Mouse (Mus musculus) kidney, adult 2 months (tissue): Measurements from ENCODE around the gene Zbtb22. TPM values are rescaled to one million over a fixed set of nuclear protein-coding genes. Genes with fewer than 3 reads are reported as not detected.

Experiments
- DNase-seq: peaks from one replicate; pipeline ENCODE4 v3.0.0; 2021
- H3K27ac ChIP-seq: fragments of 200-500 bp; 2 replicates; pipeline ENCODE4 v1.5.1; 2012; ENCODE audit warnings: low read depth, low read length, control low read depth, inconsistent platforms; ENCODE audit not compliant: insufficient read depth
- H3K27me3 ChIP-seq: fragments of 200-500 bp; replicated peaks from 2 replicates; pipeline ENCODE4 v1.6.1; 2012; ENCODE audit warnings: mild to moderate bottlenecking, moderate library complexity, low read length, inconsistent platforms; ENCODE audit not compliant: control insufficient read depth, insufficient read depth
- H3K36me3 ChIP-seq: fragments of 200-500 bp; 2 replicates; pipeline ENCODE4 v1.6.1; 2012; ENCODE audit warnings: mild to moderate bottlenecking, moderate library complexity, low read length, inconsistent platforms; ENCODE audit not compliant: control insufficient read depth, insufficient read depth
- H3K4me1 ChIP-seq: fragments of 200-500 bp; 2 replicates; pipeline ENCODE4 v1.6.1; 2011; ENCODE audit warnings: low read length; ENCODE audit not compliant: control insufficient read depth, insufficient read depth
- H3K4me3 ChIP-seq: fragments of 200-500 bp; 2 replicates; pipeline ENCODE4 v1.5.1; 2011; ENCODE audit warnings: mild to moderate bottlenecking, low read depth, low read length, control low read depth; ENCODE audit not compliant: insufficient read depth
- CTCF ChIP-seq: fragments of 200-500 bp; conservative IDR thresholded peaks from 2 replicates; pipeline ENCODE4 v1.5.1; 2011; ENCODE audit warnings: low read depth, mild to moderate bottlenecking, control low read depth, low read length, moderate library complexity, mixed read lengths; ENCODE audit not compliant: insufficient read depth, insufficient read length
- POLR2A ChIP-seq: fragments of 200-500 bp; IDR thresholded peaks from one replicate; pipeline ENCODE4 v1.6.1; 2011; ENCODE audit warnings: low read depth, low read length, control low read depth
- WGBS: fragments of 180-500 bp; shearing (Covaris S2); methylation state at CpG from one replicate; pipeline ENCODE4 v1.1.7; 2018; 5-methylcytosine and 5-hydroxymethylcytosine counted together
- polyA plus RNA-seq: library from polyadenylated mRNA; depleted of rRNA; stranded (reverse); fragments of >200 nt; gene quantifications from 2 replicates; pipeline ENCODE4 v1.2.3, GENCODE M21; 2012

Zbtb22 gene
- polyA plus RNA-seq, 1 experiment: 31.6 TPM

DNA sequence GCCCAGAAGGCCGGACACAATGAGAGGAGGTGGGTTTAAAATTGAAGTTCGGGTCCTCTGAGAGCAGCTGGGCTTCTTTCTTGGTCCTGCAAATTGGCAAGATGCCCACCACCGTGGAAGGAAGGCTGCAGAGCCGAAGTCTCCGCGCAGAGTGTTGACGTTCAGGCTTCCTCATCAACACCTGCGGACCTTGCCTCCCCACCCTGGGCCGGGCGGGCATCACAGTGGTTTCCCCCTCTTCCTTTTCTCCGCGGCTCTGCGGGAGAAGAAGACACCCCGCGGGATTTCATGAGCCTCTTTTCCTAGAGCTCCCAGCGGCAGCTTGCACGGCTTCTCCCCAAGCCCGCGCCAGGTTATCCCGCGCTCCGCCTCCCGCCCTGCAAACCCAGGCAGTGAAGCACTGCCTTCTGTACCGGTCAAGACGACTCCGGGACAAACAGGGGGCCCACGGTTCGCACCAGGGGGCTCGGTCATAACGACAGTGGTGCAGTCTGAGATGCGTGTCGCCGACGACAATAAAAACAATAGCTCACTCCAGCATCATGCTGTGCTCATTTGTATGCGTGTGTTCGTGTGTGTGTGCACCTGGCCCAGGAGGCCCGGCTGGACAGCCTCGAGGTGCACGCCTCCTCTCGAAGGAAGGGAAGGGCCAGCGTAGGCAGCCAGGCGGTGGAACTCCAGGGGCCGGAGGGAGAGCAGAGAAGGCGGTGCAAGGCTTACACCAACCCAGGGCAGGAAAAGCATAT lies 7.2 kb upstream of the Zbtb22 start:
- Histone ChIP-seq H3K4me1 (peaks cover 4% of the 10 kb centered on the region; the same call in 1 of the 2 replicates), H3K4me3 (peak overlapping the region; percentile 66), H3K27ac (peak overlapping the region; percentile 71), H3K36me3 (no peaks in the 10 kb centered on the region; the same call in 1 of the 2 replicates), H3K27me3 (no peaks in the 10 kb centered on the region)
- TF ChIP-seq CTCF: no peak
- peak; percentile 62 for DNase-seq
- WGBS: under 1% methylated on average over 44 of the region's 44 CpGs

GRCm38 (mm10) chr17:33909077-33909868 lies 6.4 kb upstream of the Zbtb22 start, which contains the start of gene Daxx:
Daxx (plus strand) TSS chr17:33909414.
- WGBS: under 1% methylated on average over 67 of the region's 68 CpGs
- Histone ChIP-seq H3K36me3 (no peaks in the 10 kb centered on the region; the same call in 1 of the 2 replicates), H3K27me3 (no peaks in the 10 kb centered on the region), H3K27ac (peak within 1 kb of the TSS; percentile 78), H3K4me3 (peak within 1 kb of the TSS; percentile 70), H3K4me1 (peaks cover 4% of the 10 kb centered on the region; the same call in 1 of the 2 replicates)
- peak; percentile 99 for DNase-seq
- TF ChIP-seq POLR2A (peak; percentile 16), CTCF (no peak)

DNA sequence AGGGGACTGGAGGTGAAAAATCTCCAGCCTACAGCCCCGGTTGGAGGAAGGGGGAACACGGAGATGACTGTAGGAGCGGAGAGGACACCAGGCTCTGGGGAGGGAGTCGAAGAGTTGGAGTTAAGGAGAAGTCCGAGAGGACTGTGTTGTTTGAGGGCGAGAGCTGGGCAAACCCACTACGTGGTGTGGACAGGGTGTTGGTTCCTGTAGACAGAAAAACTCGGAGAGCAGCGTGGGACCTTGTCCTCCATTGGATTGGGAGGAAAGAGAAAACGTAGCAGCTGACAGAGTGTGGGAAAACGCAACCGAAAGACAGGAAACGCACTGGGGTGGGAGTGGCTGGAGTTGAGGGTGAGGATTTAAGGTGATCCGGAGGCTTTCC lies 5.8 kb upstream of the Zbtb22 start:
- TF ChIP-seq POLR2A: no peak
- TF ChIP-seq CTCF: no peak
- peak overlapping the region; percentile 70 for H3K4me3 ChIP-seq
- 2% methylated on average over 14 of the region's 14 CpGs for WGBS
- peak; percentile 69 for DNase-seq
- H3K27me3 ChIP-seq: no peaks in the 10 kb centered on the region
- peak overlapping the region; percentile 78 for H3K27ac ChIP-seq
- H3K36me3 ChIP-seq: no peaks in the 10 kb centered on the region; the same call in 1 of the 2 replicates
- peaks cover 4% of the 10 kb centered on the region; the same call in 1 of the 2 replicates for H3K4me1 ChIP-seq

DNA sequence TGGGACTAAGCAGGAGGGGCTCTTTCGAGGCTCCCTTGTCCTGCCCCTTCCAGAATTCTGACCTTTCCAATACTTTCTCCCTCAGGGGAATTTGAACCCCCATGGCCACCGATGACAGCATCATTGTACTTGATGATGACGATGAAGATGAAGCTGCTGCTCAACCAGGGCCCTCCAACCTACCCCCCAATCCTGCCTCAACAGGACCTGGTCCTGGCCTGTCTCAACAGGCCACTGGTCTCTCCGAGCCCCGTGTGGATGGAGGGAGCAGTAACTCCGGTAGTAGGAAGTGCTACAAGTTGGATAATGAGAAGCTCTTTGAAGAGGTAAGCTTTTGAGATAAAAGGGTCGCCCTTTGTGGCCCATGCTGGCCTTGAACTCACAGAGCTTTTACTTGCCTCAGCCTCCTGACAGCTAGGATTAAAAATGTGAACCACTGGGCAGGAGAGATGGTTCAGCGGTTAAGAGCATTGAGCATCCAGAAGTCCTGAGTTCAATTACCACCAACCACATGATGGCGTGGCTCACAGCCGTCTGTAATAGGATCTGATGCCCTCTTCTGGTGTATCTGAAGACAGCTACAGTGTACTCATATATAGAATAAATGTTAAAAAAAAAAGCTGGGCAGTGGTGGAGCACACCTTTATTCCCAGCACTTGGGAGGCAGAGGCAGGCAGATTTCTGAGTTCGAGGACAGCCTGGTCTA lies 5.2 kb upstream of the Zbtb22 start:
- peaks cover 6% of the 10 kb centered on the region; the same call in 1 of the 2 replicates for H3K4me1 ChIP-seq
- H3K27ac ChIP-seq: no peak overlapping the region
- 38% methylated on average over 11 of the region's 11 CpGs for WGBS
- no peaks in the 10 kb centered on the region for H3K27me3 ChIP-seq
- no peak for DNase-seq
- no peak for TF ChIP-seq POLR2A
- TF ChIP-seq CTCF: no peak
- H3K4me3 ChIP-seq: peak overlapping the region; percentile 70
- no peaks in the 10 kb centered on the region; the same call in 1 of the 2 replicates for H3K36me3 ChIP-seq

GRCm38 (mm10) chr17:33911052-33911812 lies 4.5 kb upstream of the Zbtb22 start:
- TF ChIP-seq POLR2A (no peak), CTCF (no peak)
- H3K27me3 ChIP-seq: no peaks in the 10 kb centered on the region
- H3K27ac ChIP-seq: no peak overlapping the region
- 59% methylated on average over 31 of the region's 31 CpGs for WGBS
- H3K4me3 ChIP-seq: no peak overlapping the region
- DNase-seq: no peak
- H3K36me3 ChIP-seq: no peaks in the 10 kb centered on the region; the same call in 1 of the 2 replicates
- peaks cover 7% of the 10 kb centered on the region; the same call in 1 of the 2 replicates for H3K4me1 ChIP-seq

GRCm38 (mm10) chr17:33911813-33912414 lies 3.8 kb upstream of the Zbtb22 start:
- H3K4me3 ChIP-seq: no peak overlapping the region
- peaks cover 7% of the 10 kb centered on the region; the same call in 1 of the 2 replicates for H3K4me1 ChIP-seq
- WGBS: 57% methylated on average over 28 of the region's 28 CpGs
- TF ChIP-seq POLR2A (no peak), CTCF (no peak)
- peak; percentile 55 for DNase-seq
- H3K27me3 ChIP-seq: no peaks in the 10 kb centered on the region
- H3K27ac ChIP-seq: no peak overlapping the region
- H3K36me3 ChIP-seq: no peaks in the 10 kb centered on the region; the same call in 1 of the 2 replicates
